Mouse (Mus musculus): ENCODE results near the gene Srrd. TPM values are rescaled to one million over a fixed set of nuclear protein-coding genes. Genes with fewer than 3 reads are reported as not detected.

The Srrd gene
- polyA plus RNA-seq, 1 experiment = 26.3 TPM

- TF ChIP-seq FLI1 (IDR thresholded peaks at IDR 0.05; ENCODE audit: low read length) = no peak
- no peak for TF ChIP-seq GATA1 (IDR thresholded peaks at IDR 0.05; ENCODE audit: borderline replicate concordance, low read length)
- Histone ChIP-seq H3K9me3 (no peaks in the 10 kb centered on the region), H3K36me3 (replicated peaks; ENCODE audit: low read length) (peaks cover 95% of the 10 kb centered on the region), H3K4me1 (peaks cover 100% of the 10 kb centered on the region), H3K27me3 (replicated peaks) (no peaks in the 10 kb centered on the region), H3K4me3 (replicated peaks) (peak overlapping the region; percentile 69)
These were observed 49.0 kb downstream of the Srrd start for GRCm38 (mm10) chr5:112293800-112294199.

DNA sequence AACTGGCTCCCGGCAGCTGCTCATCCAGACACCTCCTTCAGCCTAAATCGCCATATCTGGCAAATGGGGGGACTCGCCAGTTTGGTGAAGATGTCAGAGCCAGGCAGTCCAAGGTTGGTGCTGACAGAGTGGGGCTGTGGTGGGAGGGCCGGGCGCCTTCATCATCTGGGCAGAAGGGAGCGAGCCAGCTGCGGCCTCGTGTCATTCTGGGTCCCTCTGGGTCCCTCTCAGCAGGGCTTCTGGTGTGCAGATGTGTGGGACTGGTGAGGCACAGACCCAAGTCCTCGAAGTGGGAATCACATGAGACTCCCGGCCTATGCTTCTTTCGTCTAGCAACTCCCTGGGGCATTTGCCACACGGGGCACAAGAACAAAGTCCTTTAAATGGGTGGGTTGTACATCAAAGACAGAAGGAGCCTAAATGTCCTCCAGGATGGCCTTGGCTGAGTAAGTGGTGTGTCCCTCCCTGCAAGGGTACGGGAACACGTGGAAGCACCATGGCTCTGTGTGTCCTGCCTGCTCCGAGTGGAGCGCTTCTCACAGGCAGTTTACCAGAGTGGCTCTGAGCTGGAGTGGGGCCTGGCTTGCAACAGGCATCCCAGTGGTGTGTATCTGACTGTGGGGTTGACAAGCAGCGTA, 50.4 kb downstream of the Srrd start:
- no peak for TF ChIP-seq GATA1 (IDR thresholded peaks at IDR 0.05; ENCODE audit: borderline replicate concordance, low read length)
- TF ChIP-seq FLI1 (IDR thresholded peaks at IDR 0.05; ENCODE audit: low read length) = no peak
- peaks cover 100% of the 10 kb centered on the region for H3K4me1 ChIP-seq
- H3K27me3 ChIP-seq (replicated peaks) = no peaks in the 10 kb centered on the region
- H3K4me3 ChIP-seq (replicated peaks) = peak overlapping the region; percentile 66
- peaks cover 94% of the 10 kb centered on the region for H3K36me3 ChIP-seq (replicated peaks; ENCODE audit: low read length)
- no peaks in the 10 kb centered on the region for H3K9me3 ChIP-seq

DNA sequence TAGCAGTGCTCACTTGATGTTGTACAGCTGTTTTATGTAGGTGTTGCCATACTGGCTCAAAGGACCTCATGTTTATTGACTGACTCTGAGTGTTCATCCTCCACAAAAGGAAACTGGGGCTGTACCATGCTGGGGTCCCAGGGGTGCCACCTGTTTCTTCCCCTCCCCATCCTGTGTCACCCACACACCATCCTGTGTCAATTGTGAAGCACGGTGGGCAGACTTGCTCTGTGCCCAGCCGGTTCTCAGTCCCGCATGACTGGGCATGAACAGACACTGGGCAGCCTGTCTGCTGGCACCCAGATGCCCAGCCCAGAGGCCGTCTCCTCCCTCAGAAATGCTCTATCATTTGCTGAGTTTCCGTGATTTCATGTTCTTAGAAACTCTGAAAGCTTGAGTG, 51.0 kb downstream of the Srrd start:
- peaks cover 94% of the 10 kb centered on the region for H3K36me3 ChIP-seq (replicated peaks; ENCODE audit: low read length)
- peak overlapping the region; percentile 73 for H3K4me3 ChIP-seq (replicated peaks)
- peaks cover 100% of the 10 kb centered on the region for H3K4me1 ChIP-seq
- H3K9me3 ChIP-seq = no peaks in the 10 kb centered on the region
- no peaks in the 10 kb centered on the region for H3K27me3 ChIP-seq (replicated peaks)
- TF ChIP-seq GATA1 (IDR thresholded peaks at IDR 0.05; ENCODE audit: borderline replicate concordance, low read length) (no peak), FLI1 (IDR thresholded peaks at IDR 0.05; ENCODE audit: low read length) (no peak)

- peaks cover 94% of the 10 kb centered on the region for H3K36me3 ChIP-seq (replicated peaks; ENCODE audit: low read length)
- H3K4me1 ChIP-seq = peaks cover 100% of the 10 kb centered on the region
- peak overlapping the region; percentile 20 for H3K4me3 ChIP-seq (replicated peaks)
- TF ChIP-seq FLI1 (IDR thresholded peaks at IDR 0.05; ENCODE audit: low read length) = no peak
- no peak for TF ChIP-seq GATA1 (IDR thresholded peaks at IDR 0.05; ENCODE audit: borderline replicate concordance, low read length)
- H3K27me3 ChIP-seq (replicated peaks) = no peaks in the 10 kb centered on the region
- no peaks in the 10 kb centered on the region for H3K9me3 ChIP-seq
These were observed 52.3 kb downstream of the Srrd start for GRCm38 (mm10) chr5:112290536-112290880.

- Histone ChIP-seq H3K4me3 (replicated peaks) (peak overlapping the region; percentile 64), H3K4me1 (peaks cover 100% of the 10 kb centered on the region), H3K9me3 (no peaks in the 10 kb centered on the region), H3K36me3 (replicated peaks; ENCODE audit: low read length) (peaks cover 94% of the 10 kb centered on the region), H3K27me3 (replicated peaks) (no peaks in the 10 kb centered on the region)
- TF ChIP-seq FLI1 (IDR thresholded peaks at IDR 0.05; ENCODE audit: low read length) = no peak
- TF ChIP-seq GATA1 (IDR thresholded peaks at IDR 0.05; ENCODE audit: borderline replicate concordance, low read length) = no peak
These were observed 52.9 kb downstream of the Srrd start for GRCm38 (mm10) chr5:112289819-112290535.

DNA sequence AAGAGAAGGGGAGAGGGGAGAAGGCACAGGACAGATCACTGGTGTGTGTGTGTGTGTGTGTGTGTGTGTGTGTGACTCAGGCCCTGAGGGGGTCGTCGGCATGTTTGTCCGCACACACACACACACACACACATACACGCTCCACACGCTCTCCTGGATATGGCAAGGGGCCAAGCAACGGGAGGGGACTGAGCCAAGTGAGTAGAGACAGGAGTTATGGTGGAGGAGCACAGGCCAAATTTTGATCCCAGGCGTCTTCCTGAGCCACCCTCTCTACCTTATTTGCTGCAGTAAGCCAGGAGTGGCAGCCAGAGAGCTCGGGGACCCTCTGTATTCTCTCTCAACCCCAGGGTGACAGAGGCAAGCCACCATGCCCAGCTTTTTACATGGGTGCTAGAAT, 53.6 kb downstream of the Srrd start:
- TF ChIP-seq FLI1 (IDR thresholded peaks at IDR 0.05; ENCODE audit: low read length) (no peak), GATA1 (IDR thresholded peaks at IDR 0.05; ENCODE audit: borderline replicate concordance, low read length) (no peak)
- H3K36me3 ChIP-seq (replicated peaks; ENCODE audit: low read length) = peaks cover 93% of the 10 kb centered on the region
- peaks cover 100% of the 10 kb centered on the region for H3K4me1 ChIP-seq
- no peaks in the 10 kb centered on the region for H3K27me3 ChIP-seq (replicated peaks)
- H3K4me3 ChIP-seq (replicated peaks) = peak overlapping the region; percentile 71
- no peaks in the 10 kb centered on the region for H3K9me3 ChIP-seq

- Histone ChIP-seq H3K4me3 (replicated peaks) (peak overlapping the region; percentile 83), H3K27me3 (replicated peaks) (no peaks in the 10 kb centered on the region), H3K4me1 (peaks cover 100% of the 10 kb centered on the region), H3K9me3 (no peaks in the 10 kb centered on the region), H3K36me3 (replicated peaks; ENCODE audit: low read length) (peaks cover 91% of the 10 kb centered on the region)
- no peak for TF ChIP-seq FLI1 (IDR thresholded peaks at IDR 0.05; ENCODE audit: low read length)
- TF ChIP-seq GATA1 (IDR thresholded peaks at IDR 0.05; ENCODE audit: borderline replicate concordance, low read length) = no peak
These were observed 54.4 kb downstream of the Srrd start for GRCm38 (mm10) chr5:112288193-112289141.

GRCm38 (mm10) chr5:112287652-112288051, 55.2 kb downstream of the Srrd start:
- H3K27me3 ChIP-seq (replicated peaks) = no peaks in the 10 kb centered on the region
- peak overlapping the region; percentile 83 for H3K4me3 ChIP-seq (replicated peaks)

More at GRCm38 (mm10) chr5:112287652-112288051, 55.2 kb downstream of the Srrd start:
- Histone ChIP-seq H3K9me3 (no peaks in the 10 kb centered on the region), H3K4me1 (peaks cover 100% of the 10 kb centered on the region), H3K36me3 (replicated peaks; ENCODE audit: low read length) (peaks cover 83% of the 10 kb centered on the region)
- no peak for TF ChIP-seq FLI1 (IDR thresholded peaks at IDR 0.05; ENCODE audit: low read length)
- no peak for TF ChIP-seq GATA1 (IDR thresholded peaks at IDR 0.05; ENCODE audit: borderline replicate concordance, low read length)

Other genes starting within 250 kb of the Srrd start
- gene Cryba4, start 90.5 kb downstream of the Srrd start, polyA plus RNA-seq (2012; ENCODE audit: insufficient read depth, low replicate concordance) = 9.4 and 17.2 TPM in 2 replicates
- gene Crybb1, start 87.2 kb downstream of the Srrd start, polyA plus RNA-seq (2012; ENCODE audit: insufficient read depth, low replicate concordance) = 0.25 and 3.6 TPM in 2 replicates
- gene Tpst2, start 66.3 kb downstream of the Srrd start, polyA plus RNA-seq (2012; ENCODE audit: insufficient read depth, low replicate concordance) = 299 and 479 TPM in 2 replicates
- gene Tfip11, start 16.7 kb downstream of the Srrd start, polyA plus RNA-seq (2012; ENCODE audit: insufficient read depth, low replicate concordance) = 30.3 and 35.0 TPM in 2 replicates
- 214 and 827 TPM in 2 replicates for gene Hps4, start within 50 bp of the Srrd start, polyA plus RNA-seq (2012; ENCODE audit: insufficient read depth, low replicate concordance)
- 1.0 and 1.4 TPM in 2 replicates for gene Gm6583, start 13.0 kb upstream of the Srrd start, polyA plus RNA-seq (2012; ENCODE audit: insufficient read depth, low replicate concordance)
- gene Asphd2, start 51.8 kb upstream of the Srrd start, polyA plus RNA-seq (2012; ENCODE audit: insufficient read depth, low replicate concordance) = not detected in 2 replicates
- gene Gm6588, start 106.4 kb upstream of the Srrd start, polyA plus RNA-seq (2012; ENCODE audit: insufficient read depth, low replicate concordance) = not detected in 2 replicates
- not detected in 2 replicates for gene Sez6l, start 234.1 kb upstream of the Srrd start, polyA plus RNA-seq (2012; ENCODE audit: insufficient read depth, low replicate concordance)

All from megakaryocyte, embryonic 14.5 days (primary cell).